Mouse (Mus musculus): ENCODE measurements around the gene Zfyve16. TPM values are rescaled to one million over a fixed set of nuclear protein-coding genes. Genes with fewer than 3 reads are reported as not detected.

The Zfyve16 gene
- polyA plus RNA-seq, 1 experiment from 2014 or later = 12.2 TPM

- Histone ChIP-seq H3K9me3 (no peaks in the 10 kb centered on the region), H3K9ac (no peak overlapping the region), H3K4me1 (no peaks in the 10 kb centered on the region), H3K4me2 (no peak overlapping the region), H3K27ac (no peak overlapping the region), H3K36me3 (peaks cover 12% of the 10 kb centered on the region), H3K27me3 (no peaks in the 10 kb centered on the region), H3K4me3 (no peak overlapping the region)
- no peak for ATAC-seq (ENCODE audit: insufficient number of reproducible peaks, insufficient read depth, low FRiP score, low TSS enrichment, low read depth)
- 84% methylated on average over 3 of the region's 3 CpGs for WGBS
These were observed 66.0 kb downstream of the Zfyve16 start for GRCm38 (mm10) chr13:92464698-92465097.

DNA sequence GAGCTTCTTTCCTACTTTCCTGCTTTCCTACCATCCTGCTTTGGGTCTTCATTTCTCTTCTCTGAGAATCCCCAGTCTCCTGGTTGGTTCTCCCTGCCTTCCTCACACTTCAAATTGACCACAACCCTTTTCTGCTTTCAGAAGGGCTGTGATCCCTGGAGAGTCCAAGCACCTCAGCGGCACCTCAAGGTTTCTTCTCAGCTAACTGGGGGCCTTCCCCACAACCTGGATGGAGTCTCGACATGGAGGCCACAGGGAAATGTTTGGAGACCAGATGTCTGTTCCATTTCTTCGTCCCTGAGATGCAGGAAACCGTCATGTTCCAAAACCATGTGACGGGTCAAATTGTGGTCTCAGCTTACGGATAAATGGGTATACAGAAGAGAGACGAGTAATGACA is 83.8 kb downstream of the Zfyve16 start:
- H3K4me2 ChIP-seq = no peak overlapping the region
- H3K4me1 ChIP-seq = no peaks in the 10 kb centered on the region
- WGBS = 83% methylated on average over 7 of the region's 7 CpGs
- H3K27ac ChIP-seq = no peak overlapping the region
- no peaks in the 10 kb centered on the region for H3K9me3 ChIP-seq
- no peaks in the 10 kb centered on the region for H3K27me3 ChIP-seq
- ATAC-seq (ENCODE audit: insufficient number of reproducible peaks, insufficient read depth, low FRiP score, low TSS enrichment, low read depth) = no peak
- H3K4me3 ChIP-seq = no peak overlapping the region
- H3K9ac ChIP-seq = no peak overlapping the region
- no peaks in the 10 kb centered on the region for H3K36me3 ChIP-seq

DNA sequence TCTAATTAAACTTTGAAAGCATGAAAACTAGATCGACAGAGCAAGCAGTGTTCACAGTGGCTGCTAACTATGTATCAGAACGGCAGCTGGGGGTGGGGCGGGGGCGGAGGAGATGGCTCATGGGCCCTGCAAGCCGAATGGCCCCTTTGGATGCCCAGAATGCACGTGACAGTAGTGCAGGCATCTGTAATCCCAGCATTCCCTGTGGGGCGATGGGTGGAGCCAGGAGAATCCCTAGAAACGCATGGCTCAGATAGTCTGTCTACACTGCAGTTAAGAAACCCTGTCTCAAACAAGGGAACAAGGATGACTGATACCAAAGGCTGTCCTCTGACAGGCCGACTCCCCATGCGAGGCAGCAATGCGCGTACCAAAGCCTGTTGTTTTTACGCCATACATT is 90.4 kb downstream of the Zfyve16 start:
- H3K4me1 ChIP-seq = no peaks in the 10 kb centered on the region
- no peaks in the 10 kb centered on the region for H3K27me3 ChIP-seq
- H3K9ac ChIP-seq = no peak overlapping the region
- H3K4me3 ChIP-seq = no peak overlapping the region
- H3K9me3 ChIP-seq = no peaks in the 10 kb centered on the region
- no peak overlapping the region for H3K4me2 ChIP-seq
- no peak overlapping the region for H3K27ac ChIP-seq
- H3K36me3 ChIP-seq = no peaks in the 10 kb centered on the region
- no peak for ATAC-seq (ENCODE audit: insufficient number of reproducible peaks, insufficient read depth, low FRiP score, low TSS enrichment, low read depth)
- 73% methylated on average over 13 of the region's 13 CpGs for WGBS

DNA sequence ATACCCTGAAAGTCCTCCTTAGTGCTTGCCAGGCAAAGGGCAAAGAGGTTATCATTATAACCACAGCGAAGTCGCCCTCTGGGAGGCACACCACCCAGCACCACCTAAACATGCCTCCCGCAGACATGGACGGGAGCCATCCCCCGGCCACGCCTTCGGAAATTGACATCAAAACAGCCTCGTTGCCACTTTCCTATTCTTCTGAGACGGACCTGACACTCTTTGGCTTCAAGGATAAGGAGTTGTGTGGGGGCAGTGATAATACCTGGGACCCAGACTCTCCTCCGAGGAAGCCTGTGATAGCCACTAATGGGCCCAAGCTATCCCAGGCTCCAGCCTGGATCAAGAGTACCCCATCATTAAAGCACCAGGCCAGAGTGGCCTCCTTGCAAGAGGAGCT is 92.0 kb downstream of the Zfyve16 start:
- Histone ChIP-seq H3K27me3 (no peaks in the 10 kb centered on the region), H3K4me3 (no peak overlapping the region), H3K9me3 (no peaks in the 10 kb centered on the region), H3K27ac (no peak overlapping the region), H3K9ac (no peak overlapping the region), H3K36me3 (no peaks in the 10 kb centered on the region), H3K4me1 (no peaks in the 10 kb centered on the region), H3K4me2 (no peak overlapping the region)
- ATAC-seq (ENCODE audit: insufficient number of reproducible peaks, insufficient read depth, low FRiP score, low TSS enrichment, low read depth) = no peak
- WGBS = 91% methylated on average over 10 of the region's 10 CpGs

Other genes starting within 250 kb of the Zfyve16 start
- gene Gm20379, start 224.9 kb downstream of the Zfyve16 start, polyA plus RNA-seq (2015; fragmentation: Nextera tagmentation; extraction: Ambion mirVana) = 1.3 and 1.9 TPM in 2 replicates
- 15.8 and 16.1 TPM in 2 replicates for gene Dhfr, start 176.1 kb downstream of the Zfyve16 start, polyA plus RNA-seq (2015; fragmentation: Nextera tagmentation; extraction: Ambion mirVana)
- 32.6 and 34.0 TPM in 2 replicates for gene Msh3, start 175.9 kb downstream of the Zfyve16 start, polyA plus RNA-seq (2015; fragmentation: Nextera tagmentation; extraction: Ambion mirVana)
- not detected in 2 replicates for gene Ankrd34b, start 105.0 kb downstream of the Zfyve16 start, polyA plus RNA-seq (2015; fragmentation: Nextera tagmentation; extraction: Ambion mirVana)
- gene Fam151b, start 46.9 kb downstream of the Zfyve16 start, polyA plus RNA-seq (2015; fragmentation: Nextera tagmentation; extraction: Ambion mirVana) = 0.18 and 0.52 TPM in 2 replicates
- not detected in 2 replicates for gene Spz1, start 45.3 kb upstream of the Zfyve16 start, polyA plus RNA-seq (2015; fragmentation: Nextera tagmentation; extraction: Ambion mirVana)
- 9.4 and 13.0 TPM in 2 replicates for gene Serinc5, start 80.2 kb upstream of the Zfyve16 start, polyA plus RNA-seq (2015; fragmentation: Nextera tagmentation; extraction: Ambion mirVana)

Data from embryonic facial prominence, embryonic 13.5 days (tissue).